Mouse (Mus musculus): Measurements from ENCODE around the gene Sdr39u1.

The Sdr39u1 gene

GRCm38 (mm10) chr14:55884166-55884565, 15.9 kb downstream of the Sdr39u1 start, which contains the start of gene Cbln3:
Cbln3 (minus strand) TSS chr14:55884392.
- peak; percentile 74 for DNase-seq (ENCODE audit: inconsistent ontology term)

DNA sequence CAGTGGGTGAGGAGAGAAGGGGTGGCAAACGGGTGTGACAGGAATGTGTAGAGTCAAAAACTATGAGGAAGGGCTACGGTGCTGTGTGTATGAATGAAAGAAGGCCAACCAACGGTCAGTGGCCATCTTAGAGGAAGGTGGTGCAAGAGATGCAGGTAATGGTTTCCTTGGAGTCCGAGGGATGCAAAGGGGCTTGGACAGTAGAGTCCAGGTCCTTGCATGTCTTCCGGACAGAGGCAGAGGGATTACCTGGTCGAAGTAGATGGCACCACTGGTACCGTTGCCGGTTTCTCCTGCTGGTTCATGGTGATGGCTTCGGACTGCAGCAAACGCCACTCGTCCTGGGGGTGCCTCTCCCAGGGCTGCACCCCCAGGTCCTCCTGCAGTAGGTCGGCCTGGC, 16.4 kb downstream of the Sdr39u1 start:
- DNase-seq (ENCODE audit: inconsistent ontology term): no peak

- no peak for DNase-seq (ENCODE audit: inconsistent ontology term)
These were observed 16.9 kb downstream of the Sdr39u1 start for GRCm38 (mm10) chr14:55883149-55883661.

DNA sequence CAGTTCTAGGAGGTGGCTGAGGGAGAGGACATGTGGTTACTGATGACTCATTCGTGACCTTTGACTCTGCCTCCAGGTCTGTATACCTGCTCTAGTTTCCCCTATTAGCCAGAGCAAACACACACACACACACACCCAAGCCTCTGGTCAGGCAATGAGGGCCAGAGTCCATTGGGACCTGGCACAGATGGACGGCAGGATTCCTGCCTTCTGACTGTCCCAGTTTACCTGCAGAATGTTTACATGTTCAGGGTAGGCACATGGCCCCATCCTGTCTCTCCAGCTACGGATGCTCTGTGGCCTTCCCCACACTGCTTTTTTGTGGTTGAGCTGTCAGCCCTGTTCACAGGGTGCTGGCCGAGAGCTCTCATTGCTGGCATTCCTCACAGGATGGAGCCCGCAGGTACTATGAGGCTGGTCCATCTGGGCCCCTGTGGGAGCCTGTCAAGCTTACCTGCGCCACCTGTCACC, 17.9 kb downstream of the Sdr39u1 start:
- no peak for DNase-seq (ENCODE audit: inconsistent ontology term)

DNA sequence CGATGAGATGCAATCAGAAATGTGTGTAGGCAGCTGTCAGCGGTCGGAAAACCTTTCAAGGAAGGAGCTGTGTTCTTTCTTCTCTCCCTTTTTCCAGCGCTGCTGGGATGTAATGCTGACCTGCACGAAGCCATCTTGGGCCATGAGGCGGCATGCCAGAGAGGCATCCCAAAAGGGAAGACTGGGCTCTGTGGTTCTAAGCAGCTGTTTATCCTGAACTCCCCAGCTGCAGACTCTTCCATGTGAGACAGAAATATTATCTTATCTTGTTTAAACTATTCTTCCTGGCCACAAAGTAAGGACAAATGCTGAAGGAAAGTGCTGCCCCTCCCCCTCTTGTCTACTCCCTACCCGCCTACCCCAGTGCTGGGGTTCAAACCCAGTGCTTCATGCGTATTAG, 19.1 kb downstream of the Sdr39u1 start:
- DNase-seq (ENCODE audit: inconsistent ontology term): no peak

GRCm38 (mm10) chr14:55879623-55880022, 20.5 kb downstream of the Sdr39u1 start:
- peak; percentile 75 for DNase-seq (ENCODE audit: inconsistent ontology term)

DNA sequence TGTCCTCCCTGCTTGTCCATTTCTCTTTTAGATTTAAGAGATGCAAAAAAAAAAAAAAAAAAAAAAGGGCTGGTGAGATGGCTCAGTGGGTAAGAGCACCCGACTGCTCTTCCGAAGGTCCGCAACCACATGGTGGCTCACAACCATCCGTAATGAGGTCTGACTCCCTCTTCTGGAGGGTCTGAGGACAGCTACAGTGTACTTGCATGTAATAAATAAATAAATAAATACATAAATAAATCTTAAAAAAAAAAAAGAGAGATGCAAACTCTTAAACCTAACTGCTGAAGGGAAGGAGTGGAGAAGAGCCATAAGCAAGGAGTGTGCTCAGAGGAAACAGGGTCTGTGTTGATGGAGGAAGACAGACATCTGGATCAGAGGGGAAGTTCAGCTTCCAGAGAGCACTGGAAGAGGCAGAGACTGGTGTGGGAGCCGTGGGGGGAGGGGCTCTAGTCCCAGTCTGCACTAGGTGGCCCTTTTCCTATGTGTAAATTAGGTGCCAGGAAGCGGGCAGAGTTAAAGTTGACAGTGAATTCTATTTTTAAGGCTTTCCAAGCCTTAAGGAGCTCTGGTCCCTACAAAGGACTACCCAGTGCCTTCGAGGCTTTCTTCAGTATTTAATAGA, 21.7 kb downstream of the Sdr39u1 start:
- DNase-seq (ENCODE audit: inconsistent ontology term): no peak

DNA sequence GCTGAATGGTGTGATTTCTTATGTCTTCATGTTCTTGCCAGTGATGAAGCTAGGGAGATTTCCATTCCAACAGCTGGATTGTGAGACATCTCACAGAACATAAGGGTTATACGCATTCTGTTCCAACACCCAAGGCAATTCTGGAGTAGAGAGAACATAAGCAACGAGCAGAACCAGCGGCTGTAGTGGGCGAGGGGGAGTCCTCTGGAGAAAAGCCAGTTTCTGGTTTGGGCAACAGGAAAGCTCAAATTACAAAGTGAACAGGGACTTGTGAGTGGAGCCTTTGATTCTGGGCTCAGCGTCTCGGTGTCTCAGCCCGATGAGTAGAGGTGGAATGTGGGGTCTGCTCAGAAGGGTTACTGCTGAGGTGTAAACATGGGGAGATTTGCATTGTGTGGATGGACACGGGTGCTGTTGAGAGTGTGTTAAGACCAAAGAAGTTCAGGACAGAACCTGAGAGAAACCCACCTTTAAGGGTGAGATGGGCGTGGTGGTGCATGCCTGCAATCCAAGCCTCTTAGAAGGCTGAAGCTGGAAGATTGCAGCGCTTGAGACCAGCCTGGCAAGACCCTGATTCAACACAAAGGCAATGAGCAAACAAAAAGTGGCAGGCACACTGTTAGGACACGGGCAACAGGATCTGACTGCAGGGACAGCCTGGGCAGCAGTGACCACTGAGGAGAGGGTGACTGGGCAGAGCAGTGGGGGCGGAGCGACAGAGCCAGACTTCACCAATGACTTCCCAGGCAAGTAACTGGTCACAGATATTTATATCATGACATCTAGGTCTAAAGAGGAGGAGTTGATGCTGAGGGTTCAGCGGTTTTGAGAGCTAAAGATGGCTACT, 22.4 kb downstream of the Sdr39u1 start:
- no peak for DNase-seq (ENCODE audit: inconsistent ontology term)

DNA sequence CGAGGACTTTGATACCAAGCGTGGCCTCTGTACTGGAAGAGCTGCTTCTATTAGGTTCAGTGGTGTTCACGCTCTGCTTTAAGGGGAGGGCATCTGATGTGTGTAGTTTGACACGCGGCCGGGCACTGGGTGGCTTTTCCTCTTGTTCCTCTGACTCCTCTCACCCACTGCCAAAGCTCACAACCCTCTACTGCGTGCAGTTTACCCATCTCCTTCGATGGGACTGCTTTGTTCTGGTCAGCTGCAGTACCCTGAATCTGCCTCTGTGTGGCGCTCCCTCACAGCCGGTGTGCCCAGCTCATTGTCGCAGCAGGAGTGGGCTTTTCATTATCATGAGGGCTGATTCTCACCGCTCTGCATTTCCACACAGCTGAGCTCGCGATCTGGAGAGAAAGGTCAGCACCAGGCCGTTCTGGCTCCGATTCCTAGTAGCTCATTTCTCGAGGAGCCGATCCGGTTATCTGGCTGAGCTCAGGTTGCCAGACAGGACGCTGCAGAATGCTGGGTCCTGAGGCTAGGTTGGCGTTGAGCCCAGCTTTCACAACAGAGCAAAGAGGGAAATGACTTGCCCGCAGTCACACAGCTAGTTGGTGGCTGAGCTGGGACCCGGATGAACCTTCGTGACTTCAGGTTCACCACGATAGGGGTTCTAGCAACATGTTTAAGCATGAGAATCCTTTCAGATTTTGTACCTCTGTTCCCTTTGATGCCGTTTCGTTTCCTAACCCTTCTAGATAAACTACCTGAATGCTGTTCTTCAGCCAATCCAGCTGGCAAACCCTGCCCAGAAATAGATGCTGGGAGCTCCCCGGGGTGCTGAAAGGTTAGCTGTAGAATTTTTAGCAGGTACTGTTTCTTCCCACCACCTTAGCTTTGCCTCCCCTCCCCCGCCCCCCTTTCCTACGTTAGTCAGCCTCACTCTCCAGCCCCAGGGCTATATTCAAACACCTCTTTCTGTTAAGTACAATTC, 26.1 kb downstream of the Sdr39u1 start:
- peak; percentile 70 for DNase-seq (ENCODE audit: inconsistent ontology term)

DNA sequence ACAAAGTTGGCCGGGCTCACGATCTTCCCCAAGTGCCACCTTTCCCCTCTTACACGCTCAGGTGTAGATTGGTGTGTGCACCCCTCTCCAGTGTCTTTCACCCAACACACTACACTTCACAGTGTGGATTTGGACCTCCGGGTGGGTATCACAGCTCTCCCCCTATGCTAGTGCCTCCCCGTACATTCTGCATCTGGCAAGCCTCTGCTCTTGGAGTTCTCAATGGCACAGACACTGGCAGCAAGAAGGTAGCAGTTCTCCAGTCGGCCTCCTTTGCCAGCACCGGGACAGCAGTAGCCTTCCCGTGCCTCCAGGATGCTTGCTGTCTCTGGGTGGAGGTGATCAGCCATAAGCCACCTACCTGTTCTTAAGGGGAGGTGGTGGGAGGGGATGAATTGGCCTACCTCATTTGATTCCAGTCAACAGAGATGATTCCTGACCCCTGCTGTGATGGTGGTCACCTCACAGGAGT, 26.8 kb downstream of the Sdr39u1 start:
- DNase-seq (ENCODE audit: inconsistent ontology term): no peak

DNA sequence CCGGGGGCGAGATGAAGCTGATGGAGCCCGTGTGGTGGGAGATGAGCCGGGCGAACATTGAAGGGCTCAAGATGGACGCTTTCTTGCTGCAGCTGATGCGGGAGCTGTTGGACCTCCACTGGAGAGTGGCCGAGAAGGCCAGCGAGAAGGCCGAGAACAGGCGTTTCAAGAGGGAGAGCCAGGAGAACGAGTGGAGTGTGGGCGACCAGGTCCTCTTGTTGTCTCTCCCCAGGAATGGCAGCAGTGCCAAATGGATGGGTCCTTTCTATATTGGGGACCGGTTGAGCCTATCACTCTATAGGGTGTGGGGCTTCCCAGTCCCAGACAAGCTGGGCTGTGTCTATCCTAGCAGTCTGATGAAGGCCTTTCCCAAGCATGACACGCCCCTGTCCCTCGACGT, 27.5 kb downstream of the Sdr39u1 start:
- DNase-seq (ENCODE audit: inconsistent ontology term): no peak

DNA sequence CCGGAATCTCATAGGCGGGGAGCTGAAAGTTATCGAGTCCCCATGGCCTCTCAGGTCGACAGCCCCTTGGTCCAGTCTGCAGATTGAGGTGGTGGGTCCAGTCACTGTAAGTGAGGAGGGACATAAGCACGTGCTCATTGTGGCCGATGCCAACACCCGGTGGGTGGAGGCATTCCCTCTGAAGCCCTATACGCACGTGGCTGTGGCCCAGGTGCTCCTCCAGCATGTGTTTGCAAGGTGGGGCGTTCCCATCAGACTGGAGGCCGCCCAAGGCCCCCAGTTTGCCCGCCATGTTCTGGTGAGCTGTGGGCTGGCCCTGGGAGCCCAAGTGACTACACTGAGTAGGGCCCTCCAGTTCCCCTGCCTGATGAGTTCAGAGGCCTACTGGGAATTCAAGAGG, 28.1 kb downstream of the Sdr39u1 start:
- DNase-seq (ENCODE audit: inconsistent ontology term): no peak

GRCm38 (mm10) chr14:55869538-55869937, 30.6 kb downstream of the Sdr39u1 start:
- DNase-seq (ENCODE audit: inconsistent ontology term): no peak

GRCm38 (mm10) chr14:55868230-55869026, 31.7 kb downstream of the Sdr39u1 start:
- DNase-seq (ENCODE audit: inconsistent ontology term): no peak

DNA sequence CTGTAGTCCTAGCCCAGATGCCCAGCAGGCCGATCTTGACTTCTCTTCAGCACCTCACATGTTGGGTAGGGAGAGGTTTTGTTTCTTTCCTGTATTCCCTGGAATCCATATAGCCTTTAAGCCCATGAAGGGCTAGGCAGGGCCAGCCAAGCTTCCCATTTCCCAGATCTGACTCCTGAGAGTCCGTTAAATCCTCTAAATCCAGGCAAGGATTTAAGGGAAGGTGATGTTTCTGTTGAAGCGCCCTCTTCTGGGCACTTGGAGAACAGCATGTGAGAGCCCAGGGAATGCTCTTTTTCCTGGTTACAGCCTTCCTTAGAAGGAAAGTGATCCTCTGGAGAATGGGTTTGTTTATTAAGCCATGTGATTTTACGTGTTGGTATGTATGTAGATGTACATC, 33.1 kb downstream of the Sdr39u1 start:
- no peak for DNase-seq (ENCODE audit: inconsistent ontology term)

DNA sequence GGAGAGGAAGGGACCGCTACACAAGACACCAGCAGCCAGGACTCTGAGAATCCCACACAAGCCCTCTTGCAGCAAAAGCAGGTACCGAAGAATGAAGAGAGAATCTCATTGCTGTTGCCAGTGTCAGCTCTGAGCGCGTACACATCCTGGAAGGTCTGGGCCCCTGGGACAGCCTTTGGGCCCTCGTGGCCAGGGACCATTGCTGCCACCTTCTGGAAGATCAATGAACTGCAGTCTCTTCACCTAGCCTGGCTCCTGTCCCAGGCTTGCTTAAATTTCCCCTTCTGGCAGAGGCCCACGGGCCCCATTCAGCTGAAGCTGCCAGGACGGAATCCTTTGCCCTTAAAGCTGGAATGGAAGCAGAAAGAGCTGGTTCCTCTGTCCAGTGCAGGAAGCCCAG, 36.3 kb downstream of the Sdr39u1 start:
- DNase-seq (ENCODE audit: inconsistent ontology term): peak; percentile 53

GRCm38 (mm10) chr14:55862970-55863369, 37.1 kb downstream of the Sdr39u1 start:
- DNase-seq (ENCODE audit: inconsistent ontology term): no peak

DNA sequence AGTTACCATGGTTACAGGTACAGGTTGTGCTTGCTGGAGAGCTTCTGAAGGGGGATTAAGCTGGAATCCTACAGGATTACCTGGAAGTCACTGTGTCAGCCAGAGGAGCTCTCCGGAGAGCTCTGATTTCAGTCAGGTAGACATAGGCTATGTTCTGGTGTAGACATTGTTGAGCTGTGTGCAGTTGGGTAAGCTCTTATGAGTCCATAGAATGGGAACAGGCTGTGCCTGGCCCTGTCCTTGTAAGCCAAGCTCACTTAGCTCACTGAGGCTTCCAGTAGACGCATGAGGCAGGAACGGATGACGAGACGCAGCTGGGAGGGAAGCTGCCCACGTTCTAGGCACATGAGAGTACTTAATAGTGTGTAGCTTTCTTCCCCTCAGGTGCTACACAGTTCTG, 37.9 kb downstream of the Sdr39u1 start:
- no peak for DNase-seq (ENCODE audit: inconsistent ontology term)

DNA sequence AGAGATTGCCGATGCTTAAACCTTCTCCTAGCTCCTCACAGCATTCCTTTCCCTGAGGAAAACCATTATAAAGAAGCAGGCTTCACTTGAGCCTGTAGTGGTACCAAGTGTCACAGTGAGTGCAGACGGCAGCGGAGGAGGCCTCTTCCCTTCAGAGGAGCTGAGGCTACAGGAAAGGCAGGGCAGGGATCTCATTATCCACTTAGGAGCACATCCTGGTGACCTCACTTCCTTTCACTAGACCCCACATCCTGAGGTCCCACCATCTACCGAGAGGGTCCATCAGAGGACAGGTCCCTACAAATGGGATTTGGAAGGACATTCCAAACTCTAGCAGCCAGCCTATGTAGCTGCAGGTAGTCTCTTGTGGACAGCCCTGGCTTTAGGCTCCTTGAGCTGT, 42.5 kb downstream of the Sdr39u1 start:
- no peak for DNase-seq (ENCODE audit: inconsistent ontology term)

- peak; percentile 52 for DNase-seq (ENCODE audit: inconsistent ontology term)
These were observed 45.0 kb downstream of the Sdr39u1 start for GRCm38 (mm10) chr14:55855101-55855561.

All from Muller cell, postnatal 12 days (primary cell).